Mouse (Mus musculus): ENCODE measurements around the gene Wdr54. TPM values are rescaled to one million over a fixed set of nuclear protein-coding genes. Genes with fewer than 3 reads are reported as not detected.
A peak's percentile ranks its signal among the peaks of the same experiment; 100 is the strongest.

The Wdr54 gene
- polyA plus RNA-seq, 2 experiments, result 0.32 to 0.44 TPM

GRCm38 (mm10) chr6:83125331-83125730 is 30.9 kb downstream of the Wdr54 start, which contains the start of gene Ino80b:
Gene Ino80b (minus strand): TSS chr6:83125431.
- no peaks in the 10 kb centered on the region for H3K36me3 ChIP-seq (replicated peaks; ENCODE audit: control insufficient read depth, insufficient read depth, low read depth)
- no peak for ATAC-seq (ENCODE audit: insufficient read depth)
- no peak for TF ChIP-seq EP300 (IDR thresholded peaks at IDR 0.05; ENCODE audit: low read depth)
- TF ChIP-seq CTCF (IDR thresholded peaks at IDR 0.05; ENCODE audit: low read depth), result no peak
- H3K4me3 ChIP-seq (ENCODE audit: insufficient read depth in 1 of 2, low read depth in 2 of 2, low read length in 2 of 2), result peak within 1 kb of the TSS; percentile 93
- no peaks in the 10 kb centered on the region for H3K27me3 ChIP-seq (ENCODE audit: control insufficient read depth, insufficient read depth, low read length)
- WGBS (ENCODE audit: insufficient replicate concordance), result 23% methylated on average over 5 of the region's 5 CpGs
- no peak for DNase-seq (ENCODE audit: low read depth in 3 of 3, low spot score in 3 of 3)
- peak within 1 kb of the TSS; percentile 87 for H3K4me2 ChIP-seq (ENCODE audit: low read depth)
- H3K9ac ChIP-seq (replicated peaks), result peak within 1 kb of the TSS; percentile 95
- peak within 1 kb of the TSS; percentile 81 for H3K27ac ChIP-seq
- no peaks in the 10 kb centered on the region for H3K9me3 ChIP-seq (ENCODE audit: control insufficient read depth, low read length)
- H3K4me1 ChIP-seq (replicated peaks; ENCODE audit: control insufficient read depth in 2 of 2, insufficient read depth in 2 of 2, low read length in 1 of 2), result peaks cover 15 to 25% of the 10 kb centered on the region in 2 experiments

- Histone ChIP-seq H3K4me1 (replicated peaks; ENCODE audit: control insufficient read depth in 2 of 2, insufficient read depth in 2 of 2, low read length in 1 of 2) (peaks cover 19 to 28% of the 10 kb centered on the region in 2 experiments), H3K4me3 (ENCODE audit: insufficient read depth in 1 of 2, low read depth in 2 of 2, low read length in 2 of 2) (peak overlapping the region; percentile 93), H3K9me3 (ENCODE audit: control insufficient read depth, low read length) (no peaks in the 10 kb centered on the region), H3K9ac (replicated peaks) (peak overlapping the region; percentile 95), H3K27ac (peak overlapping the region; percentile 81), H3K4me2 (ENCODE audit: low read depth) (peak overlapping the region; percentile 87), H3K27me3 (ENCODE audit: control insufficient read depth, insufficient read depth, low read length) (no peaks in the 10 kb centered on the region), H3K36me3 (replicated peaks; ENCODE audit: control insufficient read depth, insufficient read depth, low read depth) (no peaks in the 10 kb centered on the region)
- ATAC-seq (ENCODE audit: insufficient read depth) (peak; percentile 7; the same call in 1 of the 2 replicates), DNase-seq (ENCODE audit: low read depth in 3 of 3, low spot score in 3 of 3) (peak; percentile 91 to 93 (median 92))
- peak; percentile 47; the same call in 1 of the 2 replicates for TF ChIP-seq EP300 (IDR thresholded peaks at IDR 0.05; ENCODE audit: low read depth)
- no peak for TF ChIP-seq CTCF (IDR thresholded peaks at IDR 0.05; ENCODE audit: low read depth)
- under 1% methylated on average over 30 of the region's 30 CpGs for WGBS (ENCODE audit: insufficient replicate concordance)
These were observed 31.3 kb downstream of the Wdr54 start for GRCm38 (mm10) chr6:83124851-83125312.

GRCm38 (mm10) chr6:83122961-83123360 is 33.2 kb downstream of the Wdr54 start:
- Histone ChIP-seq H3K4me2 (ENCODE audit: low read depth) (peak overlapping the region; percentile 96), H3K36me3 (replicated peaks; ENCODE audit: control insufficient read depth, insufficient read depth, low read depth) (no peaks in the 10 kb centered on the region), H3K9me3 (ENCODE audit: control insufficient read depth, low read length) (no peaks in the 10 kb centered on the region), H3K27ac (no peak overlapping the region), H3K4me3 (ENCODE audit: insufficient read depth in 1 of 2, low read depth in 2 of 2, low read length in 2 of 2) (no peak overlapping the region; a peak in 1 of 4 replicates), H3K4me1 (replicated peaks; ENCODE audit: control insufficient read depth in 2 of 2, insufficient read depth in 2 of 2, low read length in 1 of 2) (peaks cover 20 to 30% of the 10 kb centered on the region in 2 experiments), H3K9ac (replicated peaks) (no peak overlapping the region), H3K27me3 (ENCODE audit: control insufficient read depth, insufficient read depth, low read length) (no peaks in the 10 kb centered on the region)
- WGBS (ENCODE audit: insufficient replicate concordance), result 90% methylated on average over 5 of the region's 5 CpGs
- TF ChIP-seq CTCF (IDR thresholded peaks at IDR 0.05; ENCODE audit: low read depth), result no peak
- TF ChIP-seq EP300 (IDR thresholded peaks at IDR 0.05; ENCODE audit: low read depth), result no peak
- DNase-seq (ENCODE audit: low read depth in 3 of 3, low spot score in 3 of 3) (no peak), ATAC-seq (ENCODE audit: insufficient read depth) (no peak)

GRCm38 (mm10) chr6:83121863-83122710 is 34.1 kb downstream of the Wdr54 start:
- Histone ChIP-seq H3K9me3 (ENCODE audit: control insufficient read depth, low read length) (no peaks in the 10 kb centered on the region), H3K4me3 (ENCODE audit: insufficient read depth in 1 of 2, low read depth in 2 of 2, low read length in 2 of 2) (peak overlapping the region; percentile 67 to 91), H3K9ac (replicated peaks) (peak overlapping the region; percentile 71), H3K4me2 (ENCODE audit: low read depth) (peak overlapping the region; percentile 96), H3K27me3 (ENCODE audit: control insufficient read depth, insufficient read depth, low read length) (no peaks in the 10 kb centered on the region), H3K4me1 (replicated peaks; ENCODE audit: control insufficient read depth in 2 of 2, insufficient read depth in 2 of 2, low read length in 1 of 2) (peaks cover 20 to 30% of the 10 kb centered on the region in 2 experiments), H3K36me3 (replicated peaks; ENCODE audit: control insufficient read depth, insufficient read depth, low read depth) (peaks cover 4% of the 10 kb centered on the region), H3K27ac (peak overlapping the region; percentile 84)
- peak; percentile 46 for ATAC-seq (ENCODE audit: insufficient read depth)
- TF ChIP-seq EP300 (IDR thresholded peaks at IDR 0.05; ENCODE audit: low read depth) (no peak), CTCF (IDR thresholded peaks at IDR 0.05; ENCODE audit: low read depth) (0 out of 2 replicates have a peak, but pooled peaks have one; percentile 15)
- DNase-seq (ENCODE audit: low read depth in 3 of 3, low spot score in 3 of 3), result no peak
- 3% methylated on average over 52 of the region's 52 CpGs for WGBS (ENCODE audit: insufficient replicate concordance)
